Mouse (Mus musculus) forebrain, postnatal 0 days (tissue): ENCODE data around the gene Sertad2. TPM values are rescaled to one million over a fixed set of nuclear protein-coding genes. Genes with fewer than 3 reads are reported as not detected.
A peak's percentile ranks its signal among the peaks of the same experiment; 100 is the strongest.

Experiments used
- ATAC-seq: fragments of 200-750 bp; cut with Nextera tagmentation; 2 replicates; pipeline ENCODE4 v1.8.0; 2017; ENCODE audit warnings: mild to moderate bottlenecking, moderate library complexity
- DNase-seq: peaks from one replicate; pipeline ENCODE4 v3.0.0-alpha.2; 2015
- H3K27ac ChIP-seq: fragments of 300-500 bp; sonication (generic); 2 replicates; pipeline ENCODE4 v1.5.1; 2014; ENCODE audit warnings: low read depth, mild to moderate bottlenecking, antibody characterized with exemption, low read length, moderate library complexity, mixed read lengths
- H3K27me3 ChIP-seq: fragments of 300-500 bp; sonication (generic); 2 replicates; pipeline ENCODE4 v1.6.1; 2014; ENCODE audit warnings: mild to moderate bottlenecking, low read length, mixed read lengths; ENCODE audit not compliant: insufficient read depth
- H3K36me3 ChIP-seq: fragments of 300-500 bp; sonication (generic); 2 replicates; pipeline ENCODE4 v1.6.1; 2014; ENCODE audit warnings: mild to moderate bottlenecking, moderate library complexity; ENCODE audit not compliant: insufficient read depth
- H3K4me1 ChIP-seq: fragments of 300-500 bp; sonication (generic); 2 replicates; pipeline ENCODE4 v1.6.1; 2014; ENCODE audit warnings: antibody characterized with exemption; ENCODE audit not compliant: insufficient read depth
- H3K4me2 ChIP-seq: fragments of 300-500 bp; sonication (generic); 2 replicates; pipeline ENCODE4 v1.6.1; 2014; ENCODE audit warnings: low read depth, mild to moderate bottlenecking, moderate library complexity
- H3K4me3 ChIP-seq: fragments of 300-500 bp; sonication (generic); 2 replicates; pipeline ENCODE4 v1.5.1; 2014; ENCODE audit warnings: low read depth, low read length, mixed read lengths
- H3K9ac ChIP-seq: fragments of 300-500 bp; sonication (generic); 2 replicates; pipeline ENCODE4 v1.6.1; 2014; ENCODE audit warnings: mild to moderate bottlenecking
- H3K9me3 ChIP-seq: fragments of 300-500 bp; sonication (generic); 2 replicates; pipeline ENCODE4 v1.6.1; 2016; ENCODE audit warnings: low read length
- CTCF ChIP-seq: sonication (generic); IDR thresholded peaks from 2 replicates; pipeline ENCODE4 v1.5.1; 2016; ENCODE audit warnings: antibody characterized with exemption, control low read depth, low read depth
- WGBS: fragments of 180-500 bp; shearing (Covaris S2); extraction: QIAGEN DNeasy Blood & Tissue Kit; methylation state at CpG from one replicate; pipeline ENCODE4 v1.1.7; 2014; 5-methylcytosine and 5-hydroxymethylcytosine counted together
- polyA plus RNA-seq: library from polyadenylated mRNA; unstranded; fragments of >200 nt; fragmentation: Nextera tagmentation; extraction: Ambion mirVana; gene quantifications from 2 replicates; pipeline ENCODE4 v1.2.1, GENCODE M21; 2015
- total RNA-seq: library from RNA; depleted of rRNA; stranded (reverse); fragments of >200 nt; gene quantifications from 2 replicates; pipeline ENCODE4 v1.2.3, GENCODE M21; 2014

The Sertad2 gene
- total and polyA plus RNA-seq, 2 experiments from 2014 or later: 14.8 to 38.3 TPM

DNA sequence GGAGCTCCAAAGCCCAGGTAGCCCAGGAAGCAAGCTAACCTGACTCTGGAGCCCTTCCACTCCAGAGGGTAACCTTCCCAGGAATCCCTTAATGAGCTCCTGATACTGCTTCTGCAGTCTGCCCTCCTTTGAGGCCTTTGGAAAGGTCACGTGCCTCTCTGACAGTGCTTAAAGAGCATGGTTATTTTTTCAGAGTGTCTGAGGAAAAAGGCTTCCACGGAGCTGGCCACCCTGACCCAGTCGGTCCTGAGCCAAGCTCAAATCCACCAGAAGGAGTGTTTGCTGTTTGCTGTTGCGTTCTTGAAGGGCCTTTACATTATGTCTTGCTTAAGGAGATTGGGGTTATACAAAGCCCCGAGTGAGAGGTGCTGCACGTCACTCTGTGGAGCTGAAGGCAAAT is 101.8 kb downstream of the Sertad2 start:
- WGBS: 32% methylated on average over 6 of the region's 6 CpGs
- Histone ChIP-seq H3K27ac (no peak overlapping the region), H3K4me1 (peaks cover 15% of the 10 kb centered on the region; the same call in 1 of the 2 replicates), H3K4me2 (no peak overlapping the region), H3K9me3 (no peaks in the 10 kb centered on the region), H3K4me3 (no peak overlapping the region), H3K9ac (no peak overlapping the region), H3K27me3 (no peaks in the 10 kb centered on the region), H3K36me3 (no peaks in the 10 kb centered on the region)
- no peak for ATAC-seq
- no peak for TF ChIP-seq CTCF
- no peak for DNase-seq

DNA sequence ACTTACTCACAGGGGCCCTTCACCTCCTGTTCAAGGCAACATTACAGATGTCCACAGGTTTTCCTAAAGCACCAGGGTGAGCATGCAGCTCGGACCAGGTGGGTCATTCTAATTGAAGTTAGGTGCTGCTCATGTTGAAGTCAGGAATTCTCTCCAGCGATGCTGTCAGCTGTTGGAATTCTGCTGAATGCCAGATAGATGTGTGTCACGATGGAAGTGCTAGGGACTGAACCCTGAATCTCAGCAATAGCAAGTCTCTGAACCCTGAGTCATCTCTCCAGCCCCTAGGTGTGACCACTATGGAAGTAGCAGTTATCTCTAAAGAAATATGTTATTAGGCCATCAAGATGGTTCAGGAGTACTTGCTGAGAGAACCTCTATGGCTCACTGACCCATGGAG is 102.5 kb downstream of the Sertad2 start:
- H3K27ac ChIP-seq: no peak overlapping the region
- no peaks in the 10 kb centered on the region for H3K36me3 ChIP-seq
- H3K4me3 ChIP-seq: no peak overlapping the region
- H3K4me2 ChIP-seq: no peak overlapping the region
- no peak overlapping the region for H3K9ac ChIP-seq
- H3K9me3 ChIP-seq: no peaks in the 10 kb centered on the region
- ATAC-seq (no peak), DNase-seq (no peak)
- no peak for TF ChIP-seq CTCF
- H3K4me1 ChIP-seq: peaks cover 19% of the 10 kb centered on the region
- WGBS: 69% methylated on average over 3 of the region's 3 CpGs
- H3K27me3 ChIP-seq: no peaks in the 10 kb centered on the region

DNA sequence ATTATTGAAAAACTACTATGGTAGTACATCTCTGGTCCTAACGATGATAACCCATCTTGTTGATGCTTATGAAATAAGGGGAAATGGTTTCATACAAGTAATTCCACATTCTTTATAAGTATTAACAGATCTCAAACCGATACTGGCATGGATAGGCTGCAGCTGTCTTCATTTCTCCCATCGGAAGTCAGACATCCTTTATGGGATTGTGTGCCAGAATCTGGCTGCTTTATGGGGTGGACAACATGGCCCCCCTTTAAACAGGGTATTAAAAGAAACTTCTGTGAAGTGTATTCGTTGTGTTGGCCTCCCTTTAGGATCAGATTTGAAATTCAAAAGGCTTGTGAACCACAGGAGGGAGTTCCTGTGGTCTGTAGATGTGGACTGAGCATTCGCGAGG is 103.1 kb downstream of the Sertad2 start:
- ATAC-seq: no peak
- H3K27ac ChIP-seq: no peak overlapping the region
- H3K36me3 ChIP-seq: no peaks in the 10 kb centered on the region
- no peak overlapping the region for H3K4me3 ChIP-seq
- H3K9me3 ChIP-seq: no peaks in the 10 kb centered on the region
- DNase-seq: no peak
- 36% methylated on average over 6 of the region's 6 CpGs for WGBS
- peaks cover 21% of the 10 kb centered on the region for H3K4me1 ChIP-seq
- no peak overlapping the region for H3K9ac ChIP-seq
- no peak overlapping the region for H3K4me2 ChIP-seq
- TF ChIP-seq CTCF: no peak
- H3K27me3 ChIP-seq: no peaks in the 10 kb centered on the region

DNA sequence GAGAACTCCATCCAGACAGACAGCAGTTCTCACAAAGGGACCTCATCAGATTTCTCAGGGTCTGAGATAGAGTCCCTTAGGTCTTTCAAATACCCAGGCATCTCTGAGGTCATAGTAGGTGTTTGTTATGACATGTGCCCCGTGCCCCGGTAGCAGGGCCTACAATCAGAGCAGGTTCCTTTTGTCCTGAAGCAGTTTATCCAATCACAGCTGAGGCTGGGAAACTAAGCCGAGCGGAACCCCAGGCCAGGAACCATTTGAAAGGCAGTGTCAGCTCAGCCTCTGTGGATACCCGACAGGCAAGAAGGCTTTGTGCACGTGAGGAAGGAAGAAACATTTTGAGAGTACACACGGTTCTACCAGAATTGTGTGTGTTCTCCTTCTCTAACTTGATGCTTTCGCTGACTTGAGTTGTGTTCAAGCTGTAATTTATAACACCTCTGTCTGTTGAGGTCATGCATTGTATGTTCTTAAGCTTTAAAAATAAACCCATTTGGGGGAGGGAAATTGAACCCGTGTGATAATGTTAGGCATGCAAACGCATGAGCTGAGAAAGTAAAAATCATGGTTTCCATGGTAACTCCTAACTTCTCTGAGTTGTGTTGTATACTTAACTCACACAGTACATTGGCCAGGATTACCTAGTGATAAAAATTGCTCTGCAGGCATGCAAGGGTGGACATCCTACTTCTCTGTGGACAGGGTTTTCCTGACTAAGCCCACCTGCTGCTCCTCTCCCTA is 104.1 kb downstream of the Sertad2 start:
- Histone ChIP-seq H3K9ac (no peak overlapping the region), H3K27ac (peak overlapping the region; percentile 57; the same call in 1 of the 2 replicates), H3K4me2 (no peak overlapping the region), H3K27me3 (no peaks in the 10 kb centered on the region), H3K9me3 (no peaks in the 10 kb centered on the region), H3K36me3 (no peaks in the 10 kb centered on the region), H3K4me3 (no peak overlapping the region), H3K4me1 (peaks cover 23% of the 10 kb centered on the region)
- TF ChIP-seq CTCF: no peak
- DNase-seq (no peak), ATAC-seq (peak; percentile 67)
- WGBS: 16% methylated on average over 10 of the region's 10 CpGs

DNA sequence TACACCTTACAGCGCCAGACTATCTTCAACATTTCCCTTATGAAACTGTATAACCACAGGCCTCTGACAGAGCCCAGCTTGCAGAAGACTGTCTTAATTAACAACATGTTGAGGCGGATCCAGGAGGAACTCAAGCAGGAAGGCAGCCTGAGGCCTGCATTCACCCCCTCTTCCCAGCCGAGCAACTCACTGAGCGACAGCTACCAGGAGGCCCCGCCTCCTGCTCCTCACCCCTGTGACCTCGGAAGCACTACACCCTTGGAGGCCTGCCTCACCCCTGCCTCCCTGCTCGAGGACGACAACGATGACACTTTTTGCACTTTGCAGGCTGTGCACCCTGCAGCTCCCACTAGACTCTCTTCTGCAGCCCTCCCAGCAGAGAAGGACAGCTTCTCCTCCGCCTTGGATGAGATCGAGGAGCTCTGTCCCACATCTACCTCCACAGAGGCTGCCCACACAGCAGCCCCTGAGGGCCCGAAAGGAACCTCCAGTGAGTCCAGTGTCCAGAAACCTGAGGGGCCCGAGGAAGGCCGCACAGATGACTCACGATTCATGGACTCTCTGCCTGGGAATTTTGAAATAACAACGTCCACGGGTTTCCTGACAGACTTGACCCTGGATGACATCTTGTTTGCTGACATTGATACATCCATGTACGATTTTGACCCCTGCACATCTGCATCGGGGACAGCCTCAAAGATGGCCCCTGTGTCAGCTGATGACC is 105.0 kb downstream of the Sertad2 start:
- Histone ChIP-seq H3K4me2 (no peak overlapping the region), H3K4me1 (peaks cover 23% of the 10 kb centered on the region), H3K9ac (no peak overlapping the region), H3K36me3 (no peaks in the 10 kb centered on the region), H3K27ac (no peak overlapping the region; the same call in 1 of the 2 replicates), H3K27me3 (no peaks in the 10 kb centered on the region), H3K4me3 (no peak overlapping the region), H3K9me3 (no peaks in the 10 kb centered on the region)
- WGBS: 67% methylated on average over 19 of the region's 19 CpGs
- DNase-seq: no peak
- ATAC-seq: 0 out of 2 replicates have a peak, but pooled peaks have one; percentile 8
- TF ChIP-seq CTCF: no peak

DNA sequence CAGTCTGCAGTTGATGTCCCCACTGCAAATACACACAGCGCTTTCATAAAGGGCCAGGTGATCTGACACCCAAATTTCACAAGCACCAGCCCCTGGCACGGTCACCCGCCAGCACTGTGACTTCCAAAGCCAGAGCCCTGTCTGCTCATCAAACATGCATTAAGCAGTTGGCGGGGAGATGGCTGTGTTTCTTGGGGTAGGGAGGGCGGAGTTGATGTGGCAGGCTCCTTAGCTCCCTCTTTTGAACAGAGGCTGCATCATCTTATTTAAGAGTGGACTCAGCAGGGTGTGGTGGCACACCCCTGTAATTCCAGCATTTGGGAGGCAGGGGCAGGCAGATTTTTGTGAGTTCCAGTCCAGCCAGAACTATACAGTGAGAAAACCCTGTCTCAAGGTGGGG is 106.4 kb downstream of the Sertad2 start:
- 27% methylated on average over 5 of the region's 5 CpGs for WGBS

DNA sequence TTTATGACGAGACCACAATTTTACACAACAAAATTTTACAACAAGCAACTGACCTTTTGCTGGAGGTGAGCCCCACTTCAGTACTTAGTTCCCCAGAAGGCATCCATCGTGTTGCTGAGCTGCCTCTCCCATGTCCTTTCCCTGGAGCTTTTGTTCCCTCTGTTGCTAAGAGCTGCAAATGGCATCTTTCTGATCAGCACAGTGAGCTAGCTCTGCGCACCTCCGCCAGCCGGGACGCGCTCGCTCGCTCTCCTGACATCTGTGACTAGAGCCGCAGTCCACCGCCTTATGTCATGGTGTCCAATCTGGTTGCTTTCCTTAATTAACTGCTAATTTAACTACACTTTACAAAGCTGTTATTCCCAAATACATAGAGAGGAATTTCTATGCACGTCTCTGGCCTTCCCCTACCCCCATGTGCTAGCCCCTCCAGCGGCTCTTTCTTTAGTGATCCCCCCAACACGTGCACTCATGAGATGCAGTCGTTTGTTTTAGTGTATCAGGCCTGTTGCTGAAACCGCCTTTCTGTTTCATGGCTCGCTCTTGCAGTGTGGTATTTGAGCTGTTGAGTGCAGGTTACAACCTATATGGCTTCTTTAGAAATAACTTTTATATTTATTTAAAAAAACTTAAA is 107.1 kb downstream of the Sertad2 start:
- no peak overlapping the region for H3K4me3 ChIP-seq
- ATAC-seq: peak; percentile 65
- H3K9ac ChIP-seq: no peak overlapping the region
- no peaks in the 10 kb centered on the region; the same call in 1 of the 2 replicates for H3K36me3 ChIP-seq
- no peak for DNase-seq
- H3K4me1 ChIP-seq: peaks cover 24% of the 10 kb centered on the region
- no peak overlapping the region for H3K27ac ChIP-seq
- WGBS: 16% methylated on average over 17 of the region's 17 CpGs
- no peaks in the 10 kb centered on the region for H3K27me3 ChIP-seq
- TF ChIP-seq CTCF: peak; percentile 27; the same call in 1 of the 2 replicates
- peak overlapping the region; percentile 17; the same call in 1 of the 2 replicates for H3K4me2 ChIP-seq
- H3K9me3 ChIP-seq: no peaks in the 10 kb centered on the region

More for the DNA sequence above, 106.4 kb downstream of the Sertad2 start:
- Histone ChIP-seq H3K9me3 (no peaks in the 10 kb centered on the region), H3K27ac (no peak overlapping the region), H3K4me3 (no peak overlapping the region), H3K27me3 (no peaks in the 10 kb centered on the region), H3K4me2 (no peak overlapping the region), H3K4me1 (peaks cover 23% of the 10 kb centered on the region), H3K9ac (no peak overlapping the region), H3K36me3 (no peaks in the 10 kb centered on the region; the same call in 1 of the 2 replicates)
- DNase-seq (no peak), ATAC-seq (peak; percentile 32)
- no peak for TF ChIP-seq CTCF
